Comparison of ENCODE assay signal across 9 mouse cellular contexts in the genomic region with DNA sequence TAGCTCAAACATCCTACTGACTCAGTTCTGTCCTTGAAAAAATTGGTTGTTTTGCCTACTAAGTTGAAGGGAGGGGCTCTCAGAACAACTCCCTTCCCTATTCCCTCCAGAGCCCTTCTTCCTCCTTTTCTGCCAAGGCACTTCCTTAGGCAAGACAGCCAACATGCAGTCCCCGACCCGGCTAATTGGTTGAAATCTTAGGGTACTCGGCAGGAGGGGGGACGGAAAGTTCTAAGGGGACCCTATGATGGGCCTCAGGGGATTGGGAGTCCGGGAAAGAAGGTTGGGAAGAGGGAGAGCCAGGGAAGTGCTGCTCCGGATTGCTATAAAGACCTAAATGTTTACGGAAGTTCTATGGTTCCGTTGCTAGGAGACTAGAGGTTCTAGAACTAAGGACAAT. TPM values are rescaled to one million over a fixed set of nuclear protein-coding genes. Genes with fewer than 3 reads are reported as not detected.
A peak's percentile ranks its signal among the peaks of the same experiment; 100 is the strongest.
DNase-seq lines count a peak whose midpoint lies in the region; ATAC-seq lines count a peak whose summit lies in the region.
"Had no signal": no experiment of that assay in that cellular context is flagged by ENCODE, and none has a peak within 500 bp of the region (broad histone marks: within the 10 kb centered on the region; RNA-seq: fewer than 3 reads in every experiment).

No protein-coding gene starts in this region.

- H3K27ac ChIP-seq in embryonic facial prominence, embryonic 12.5 days, result no peak overlapping the region
- H3K27ac ChIP-seq in hindbrain, embryonic 14.5 days, result peak overlapping the region; percentile 96
- H3K27ac ChIP-seq in macrophage, result peak overlapping the region; percentile 99

- peaks cover 21% of the 10 kb centered on the region for H3K79me2 ChIP-seq in macrophage (ENCODE audit: inconsistent target)

- no peak for ATAC-seq in embryonic facial prominence, embryonic 12.5 days (ENCODE audit: insufficient number of reproducible peaks, insufficient read depth, low FRiP score, low TSS enrichment)
- peak; percentile 18; the same call in 1 of the 2 replicates for ATAC-seq in hindbrain, embryonic 14.5 days (ENCODE audit: low FRiP score)

- H3K9ac ChIP-seq in embryonic facial prominence, embryonic 12.5 days, result peak overlapping the region; percentile 38; the same call in 1 of the 2 replicates
- 0 out of 2 replicates have a peak overlapping the region, but pooled peaks have one; percentile 97 for H3K9ac ChIP-seq in hindbrain, embryonic 14.5 days

- H3K36me3 ChIP-seq in embryonic facial prominence, embryonic 12.5 days, result peaks cover 26% of the 10 kb centered on the region
- H3K36me3 ChIP-seq in hindbrain, embryonic 14.5 days (replicated peaks; ENCODE audit: control insufficient read depth, insufficient read depth), result peaks cover 44% of the 10 kb centered on the region
- H3K36me3 ChIP-seq in macrophage (ENCODE audit: inconsistent target), result peaks cover 23% of the 10 kb centered on the region

- 11% methylated on average over 8 of the region's 8 CpGs for WGBS in embryonic facial prominence, embryonic 12.5 days
- 9% methylated on average over 8 of the region's 8 CpGs for WGBS in hindbrain, embryonic 14.5 days
- 2% methylated on average over 8 of the region's 8 CpGs for WGBS in macrophage (ENCODE audit: missing documents)

- no peaks in the 10 kb centered on the region for H3K9me3 ChIP-seq in embryonic facial prominence, embryonic 12.5 days
- no peaks in the 10 kb centered on the region for H3K9me3 ChIP-seq in hindbrain, embryonic 14.5 days (ENCODE audit: control insufficient read depth, low read length)

- no peaks in the 10 kb centered on the region for H3K27me3 ChIP-seq in embryonic facial prominence, embryonic 12.5 days
- H3K27me3 ChIP-seq in hindbrain, embryonic 14.5 days (ENCODE audit: control insufficient read depth, insufficient read depth, low read length), result no peaks in the 10 kb centered on the region

- H3K4me2 ChIP-seq in embryonic facial prominence, embryonic 12.5 days (replicated peaks), result peak overlapping the region; percentile 73
- peak overlapping the region; percentile 85 for H3K4me2 ChIP-seq in hindbrain, embryonic 14.5 days (replicated peaks)

- DNase-seq in kidney, postnatal 10 days, result peak; percentile 24
- DNase-seq in kidney, postnatal 4 days, result no peak
- DNase-seq in hindbrain, embryonic 14.5 days (ENCODE audit: low spot score), result no peak
- no peak for DNase-seq in urinary bladder, postnatal 4 days (ENCODE audit: low spot score in 2 of 2)
- DNase-seq in right cerebral cortex, postnatal 14 days, result no peak
- no peak for DNase-seq in layer of hippocampus, adult 9-10 months (ENCODE audit: low spot score)

- peaks cover 10% of the 10 kb centered on the region; the same call in 1 of the 2 replicates for H3K4me1 ChIP-seq in embryonic facial prominence, embryonic 12.5 days
- H3K4me1 ChIP-seq in hindbrain, embryonic 14.5 days (replicated peaks; ENCODE audit: control insufficient read depth, insufficient read depth, low read length), result peaks cover 8% of the 10 kb centered on the region

- peak overlapping the region; percentile 100 for H3K4me3 ChIP-seq in embryonic facial prominence, embryonic 12.5 days
- H3K4me3 ChIP-seq in hindbrain, embryonic 14.5 days (replicated peaks; ENCODE audit: low read length), result peak overlapping the region; percentile 86
- H3K4me3 ChIP-seq in macrophage (ENCODE audit: inconsistent target), result peak overlapping the region; percentile 95

RNA-seq across cellular contexts. Expression of gene Cdipt, which starts 0.2 kb away (rescaled TPM):
- polyA plus RNA-seq in embryonic facial prominence, embryonic 12.5 days (2016; fragmentation: Nextera tagmentation; extraction: Ambion mirVana), result 88.0 and 94.0 TPM in 2 replicates
- polyA plus RNA-seq in hindbrain, embryonic 14.5 days (2014; fragmentation: Nextera tagmentation; extraction: Ambion mirVana), result 110 and 118 TPM in 2 replicates
- 100 to 1,000 TPM in 11 of 26 experiments, 10 to 100 TPM in 15; 52.3 to 141 (median 96.3) TPM for total RNA-seq in macrophage (2018; cell fraction: chromatin; rRNA removed)
- 100 to 1,000 TPM in 20 of 26 experiments, 10 to 100 TPM in 6; 74.6 to 129 (median 106) TPM for total RNA-seq in macrophage (2018; cell fraction: cytosol; rRNA removed)
- total RNA-seq in macrophage (2018; cell fraction: nucleus; rRNA removed), result 100 to 1,000 TPM in 23 of 26 experiments, 10 to 100 TPM in 3; 71.6 to 185 (median 119) TPM
- polyA plus RNA-seq in macrophage (2018), result 71.8 to 111 TPM (median 94.8 TPM) in 3 replicates

RNA-seq across cellular contexts. Expression of gene Cdiptos, which starts 0.4 kb away (rescaled TPM):
- 0.53 and 1.6 TPM in 2 replicates for polyA plus RNA-seq in embryonic facial prominence, embryonic 12.5 days (2016; fragmentation: Nextera tagmentation; extraction: Ambion mirVana)
- polyA plus RNA-seq in hindbrain, embryonic 14.5 days (2014; fragmentation: Nextera tagmentation; extraction: Ambion mirVana), result 0.98 and 1.0 TPM in 2 replicates
- 1 to 10 TPM in 24 of 26 experiments, under 1 TPM in 2; 0.88 to 7.6 (median 2.2) TPM for total RNA-seq in macrophage (2018; cell fraction: chromatin; rRNA removed)
- total RNA-seq in macrophage (2018; cell fraction: cytosol; rRNA removed), result 1 to 10 TPM in 21 of 26 experiments, under 1 TPM in 5; 0.44 to 3.1 (median 1.4) TPM
- total RNA-seq in macrophage (2018; cell fraction: nucleus; rRNA removed), result 1 to 10 TPM in 24 of 26 experiments, under 1 TPM in 2; 0.43 to 7.2 (median 2.8) TPM
- 1.3 to 3.9 TPM (median 1.7 TPM) in 3 replicates for polyA plus RNA-seq in macrophage (2018)

RNA-seq across cellular contexts. Expression of gene Sez6l2, which starts 25.1 kb away (rescaled TPM):
- polyA plus RNA-seq in embryonic facial prominence, embryonic 12.5 days (2016; fragmentation: Nextera tagmentation; extraction: Ambion mirVana), result 0.97 and 1.8 TPM in 2 replicates
- polyA plus RNA-seq in hindbrain, embryonic 14.5 days (2014; fragmentation: Nextera tagmentation; extraction: Ambion mirVana), result 68.9 and 70.1 TPM in 2 replicates
- total RNA-seq in macrophage (2018; cell fraction: chromatin; rRNA removed), result 10 to 100 TPM in 2 of 26 experiments, 1 to 10 TPM in 21, under 1 TPM in 3; 0.54 to 10.9 (median 5.9) TPM
- total RNA-seq in macrophage (2018; cell fraction: cytosol; rRNA removed), result 1 to 10 TPM in 18 of 26 experiments, under 1 TPM in 8; 0.61 to 2.9 (median 1.2) TPM
- total RNA-seq in macrophage (2018; cell fraction: nucleus; rRNA removed), result 1 to 10 TPM in 24 of 26 experiments, under 1 TPM in 2; 0.82 to 9.0 (median 4.5) TPM
- polyA plus RNA-seq in macrophage (2018), result 0.33 to 1.4 TPM (median 1.1 TPM) in 3 replicates

RNA-seq across cellular contexts. Expression of gene Asphd1, which starts 26.1 kb away (rescaled TPM):
- 0.55 and 0.77 TPM in 2 replicates for polyA plus RNA-seq in embryonic facial prominence, embryonic 12.5 days (2016; fragmentation: Nextera tagmentation; extraction: Ambion mirVana)
- polyA plus RNA-seq in hindbrain, embryonic 14.5 days (2014; fragmentation: Nextera tagmentation; extraction: Ambion mirVana), result 8.0 and 10.9 TPM in 2 replicates
- total RNA-seq in macrophage (2018; cell fraction: chromatin; rRNA removed), result not detected
- not detected for total RNA-seq in macrophage (2018; cell fraction: cytosol; rRNA removed)
- total RNA-seq in macrophage (2018; cell fraction: nucleus; rRNA removed), result not detected
- not detected in 3 replicates for polyA plus RNA-seq in macrophage (2018)
- total RNA-seq: neutrophil, adult 5-6 weeks had no signal

RNA-seq across cellular contexts. Expression of gene Mvp, which starts 38.9 kb away (rescaled TPM):
- 5.6 and 7.1 TPM in 2 replicates for polyA plus RNA-seq in embryonic facial prominence, embryonic 12.5 days (2016; fragmentation: Nextera tagmentation; extraction: Ambion mirVana)
- polyA plus RNA-seq in hindbrain, embryonic 14.5 days (2014; fragmentation: Nextera tagmentation; extraction: Ambion mirVana), result 3.4 and 4.0 TPM in 2 replicates
- total RNA-seq in macrophage (2018; cell fraction: chromatin; rRNA removed), result 100 to 1,000 TPM in 24 of 26 experiments, 10 to 100 TPM in 2; 88.0 to 236 (median 160) TPM
- total RNA-seq in macrophage (2018; cell fraction: cytosol; rRNA removed), result 100 to 1,000 TPM; 107 to 189 (median 138) TPM
- 100 to 1,000 TPM in 25 of 26 experiments, 10 to 100 TPM in 1; 88.8 to 249 (median 167) TPM for total RNA-seq in macrophage (2018; cell fraction: nucleus; rRNA removed)
- 88.1 to 116 TPM (median 99.9 TPM) in 3 replicates for polyA plus RNA-seq in macrophage (2018)

Comparison
In these comparisons a context has a peak if more than half of its experiments do, and no peak if none do; other contexts are left out.
1. RNA of gene Sez6l2, which starts 25.1 kb away (polyA plus RNA-seq): 68.9 to 70.1 TPM in hindbrain, embryonic 14.5 days; 0.33 to 1.4 TPM in macrophage and 0.97 to 1.8 TPM in embryonic facial prominence, embryonic 12.5 days; every median in the first group is over 10 times any median in the second.
2. Peak in every context shown above with its lines, with median percentiles within 50 percentile points of each other: H3K4me3 ChIP-seq.